Mouse (Mus musculus) stomach, postnatal 0 days (tissue): ENCODE results near the gene Zfp536. TPM values are rescaled to one million over a fixed set of nuclear protein-coding genes. Genes with fewer than 3 reads are reported as not detected.

Experiments used
- ATAC-seq: fragments of 200-750 bp; cut with Nextera tagmentation; 2 replicates; pipeline ENCODE4 v1.8.0; 2017; ENCODE audit not compliant: low FRiP score, low TSS enrichment
- DNase-seq: peaks from one replicate; pipeline ENCODE4 v3.0.0-alpha.2; 2016; ENCODE audit warnings: low spot score
- H3K27ac ChIP-seq: fragments of 300-500 bp; sonication (generic); replicated peaks from 2 replicates; pipeline ENCODE4 v1.5.1; 2014; ENCODE audit warnings: mild to moderate bottlenecking, control low read depth
- H3K27me3 ChIP-seq: fragments of 300-500 bp; sonication (generic); 2 replicates; pipeline ENCODE4 v1.6.1; 2014; ENCODE audit warnings: low read length; ENCODE audit not compliant: control insufficient read depth, insufficient read depth
- H3K36me3 ChIP-seq: fragments of 300-500 bp; sonication (generic); 2 replicates; pipeline ENCODE4 v1.6.1; 2014; ENCODE audit warnings: low read length, mixed read lengths; ENCODE audit not compliant: control insufficient read depth, insufficient read depth
- H3K4me1 ChIP-seq: fragments of 300-500 bp; sonication (generic); replicated peaks from 2 replicates; pipeline ENCODE4 v1.6.1; 2014; ENCODE audit warnings: antibody characterized with exemption; ENCODE audit not compliant: control insufficient read depth, insufficient read depth
- H3K4me2 ChIP-seq: fragments of 300-500 bp; sonication (generic); replicated peaks from 2 replicates; pipeline ENCODE4 v1.6.1; 2014; ENCODE audit warnings: low read depth, mild to moderate bottlenecking, control low read depth, moderate library complexity
- H3K4me3 ChIP-seq: fragments of 300-500 bp; sonication (generic); 2 replicates; pipeline ENCODE4 v1.5.1; 2014; ENCODE audit warnings: low read depth, low read length, control low read depth
- H3K9ac ChIP-seq: fragments of 300-500 bp; sonication (generic); 2 replicates; pipeline ENCODE4 v1.6.1; 2014; ENCODE audit warnings: mild to moderate bottlenecking, low read length, control low read depth, mixed read lengths
- H3K9me3 ChIP-seq: fragments of 300-500 bp; sonication (generic); 2 replicates; pipeline ENCODE4 v1.6.1; 2016; ENCODE audit warnings: low read length; ENCODE audit not compliant: control insufficient read depth
- CTCF ChIP-seq: IDR thresholded peaks from 2 replicates; pipeline ENCODE4 v1.5.1; 2016; ENCODE audit warnings: antibody characterized with exemption, low read depth, mild to moderate bottlenecking, moderate library complexity
- EP300 ChIP-seq: optimal IDR thresholded peaks from 2 replicates; pipeline ENCODE3; 2016; ENCODE audit warnings: antibody characterized with exemption
- WGBS: fragments of 180-500 bp; shearing (Covaris S2); extraction: QIAGEN DNeasy Blood & Tissue Kit; methylation state at CpG from one replicate; pipeline ENCODE4 v1.1.7; 2014; 5-methylcytosine and 5-hydroxymethylcytosine counted together
- polyA plus RNA-seq: library from polyadenylated mRNA; unstranded; fragments of >200 nt; fragmentation: Nextera tagmentation; extraction: Ambion mirVana; gene quantifications from 2 replicates; pipeline ENCODE4 v1.2.1, GENCODE M21; 2015

Zfp536 gene
- polyA plus RNA-seq, 1 experiment from 2014 or later, result 4.3 TPM

DNA sequence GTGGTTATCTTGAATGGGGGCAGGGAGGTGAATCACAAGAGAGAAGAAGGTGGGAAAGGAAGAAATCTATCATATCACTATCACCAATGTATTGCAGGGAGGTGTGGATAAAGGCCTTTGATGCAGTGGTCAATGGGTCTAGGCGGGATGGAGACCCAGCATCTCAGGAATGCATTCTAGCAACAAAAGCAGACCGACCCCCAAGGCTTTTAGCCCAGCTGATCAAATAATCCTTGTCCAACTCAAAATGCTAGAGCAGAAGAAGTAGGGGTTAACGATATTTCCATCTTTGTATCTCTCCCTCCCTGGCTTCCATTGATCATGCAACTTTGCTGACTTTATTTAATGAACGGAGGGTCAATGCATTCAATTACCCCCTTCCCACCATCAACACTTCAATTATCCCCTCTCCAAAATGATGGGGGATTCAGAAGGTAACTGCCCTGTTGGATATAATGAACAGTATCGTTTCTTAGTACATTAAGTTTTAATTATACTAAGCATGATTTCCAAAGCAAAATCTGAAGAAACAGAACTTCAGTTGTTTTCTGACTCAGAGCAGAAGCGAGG lies 209.5 kb downstream of the Zfp536 start:
- 61% methylated on average over 6 of the region's 6 CpGs for WGBS
- Histone ChIP-seq H3K36me3 (no peaks in the 10 kb centered on the region), H3K27ac (peak overlapping the region; percentile 40; the same call in 1 of the 2 replicates), H3K9ac (no peak overlapping the region), H3K4me3 (no peak overlapping the region), H3K27me3 (no peaks in the 10 kb centered on the region), H3K4me1 (no peaks in the 10 kb centered on the region), H3K9me3 (no peaks in the 10 kb centered on the region), H3K4me2 (peak overlapping the region; percentile 12; the same call in 1 of the 2 replicates)
- ATAC-seq (no peak), DNase-seq (no peak)
- no peak for TF ChIP-seq CTCF
- no peak for TF ChIP-seq EP300

- H3K9me3 ChIP-seq, result no peaks in the 10 kb centered on the region
- no peaks in the 10 kb centered on the region for H3K4me1 ChIP-seq
- peak overlapping the region; percentile 55 for H3K4me2 ChIP-seq
- peak; percentile 72; the same call in 1 of the 2 replicates for ATAC-seq
- TF ChIP-seq CTCF (no peak), EP300 (no peak)
- peak; percentile 25 for DNase-seq
- H3K27me3 ChIP-seq, result no peaks in the 10 kb centered on the region
- peak overlapping the region; percentile 41; the same call in 1 of the 2 replicates for H3K9ac ChIP-seq
- H3K27ac ChIP-seq, result peak overlapping the region; percentile 75
- no peaks in the 10 kb centered on the region for H3K36me3 ChIP-seq
- peak overlapping the region; percentile 34 for H3K4me3 ChIP-seq
- WGBS, result 11% methylated on average over 8 of the region's 8 CpGs
These were observed 210.3 kb downstream of the Zfp536 start for GRCm38 (mm10) chr7:37563171-37563574.

DNA sequence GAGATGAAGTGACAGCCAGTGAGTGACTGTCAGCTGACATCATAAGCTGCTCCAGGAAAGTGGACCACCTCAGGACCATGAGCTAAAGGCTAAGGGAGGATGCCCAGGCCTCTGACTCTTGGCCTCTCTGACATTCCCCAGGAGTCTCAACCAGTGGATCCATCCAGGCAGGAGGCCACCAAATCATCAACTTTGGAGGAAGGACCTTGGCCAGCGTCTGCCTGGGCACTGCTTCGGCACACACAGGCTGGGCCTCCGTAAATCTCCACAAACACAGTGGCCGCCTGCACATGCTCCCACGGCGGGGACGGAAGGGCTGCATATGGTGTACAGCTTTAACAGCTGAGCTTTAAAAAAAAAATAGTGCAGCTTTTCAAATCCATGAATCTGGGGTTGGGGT lies 210.9 kb downstream of the Zfp536 start:
- Histone ChIP-seq H3K27me3 (no peaks in the 10 kb centered on the region), H3K27ac (peak overlapping the region; percentile 75), H3K9ac (no peak overlapping the region), H3K4me3 (peak overlapping the region; percentile 34; the same call in 1 of the 2 replicates), H3K36me3 (no peaks in the 10 kb centered on the region), H3K4me1 (no peaks in the 10 kb centered on the region), H3K9me3 (no peaks in the 10 kb centered on the region), H3K4me2 (peak overlapping the region; percentile 55)
- DNase-seq, result no peak
- TF ChIP-seq EP300 (no peak), CTCF (no peak)
- WGBS, result 45% methylated on average over 7 of the region's 7 CpGs
- ATAC-seq, result no peak

- no peaks in the 10 kb centered on the region for H3K36me3 ChIP-seq
- no peaks in the 10 kb centered on the region for H3K27me3 ChIP-seq
- TF ChIP-seq CTCF (no peak), EP300 (no peak)
- H3K4me3 ChIP-seq, result no peak overlapping the region
- 80% methylated on average over 7 of the region's 7 CpGs for WGBS
- DNase-seq (no peak), ATAC-seq (no peak)
- H3K9me3 ChIP-seq, result no peaks in the 10 kb centered on the region
- H3K27ac ChIP-seq, result no peak overlapping the region
- no peak overlapping the region for H3K9ac ChIP-seq
- H3K4me1 ChIP-seq, result no peaks in the 10 kb centered on the region
- H3K4me2 ChIP-seq, result no peak overlapping the region
These were observed 212.9 kb downstream of the Zfp536 start for GRCm38 (mm10) chr7:37560581-37560980.

DNA sequence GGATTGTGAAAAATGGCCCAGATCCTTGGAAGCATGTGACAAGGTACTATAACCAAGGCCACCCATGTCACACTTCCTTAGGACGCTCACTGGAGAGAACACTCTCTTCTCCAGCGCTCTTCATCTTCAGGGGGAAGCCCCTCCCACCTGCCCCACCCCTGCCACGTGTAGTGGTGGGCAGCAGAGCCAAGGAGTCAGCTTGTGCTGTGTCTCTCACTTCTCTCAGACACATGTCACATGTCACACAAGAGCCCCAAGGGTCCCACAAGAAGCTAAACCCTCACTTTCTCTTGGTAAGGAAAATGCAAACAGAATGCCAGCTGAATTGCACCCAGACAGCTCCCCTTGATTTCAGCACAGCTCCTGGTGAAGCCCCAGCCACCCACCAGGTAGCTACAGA lies 213.6 kb downstream of the Zfp536 start:
- Histone ChIP-seq H3K4me2 (no peak overlapping the region), H3K36me3 (no peaks in the 10 kb centered on the region), H3K4me3 (no peak overlapping the region), H3K27me3 (no peaks in the 10 kb centered on the region), H3K9me3 (no peaks in the 10 kb centered on the region), H3K27ac (no peak overlapping the region), H3K4me1 (no peaks in the 10 kb centered on the region), H3K9ac (no peak overlapping the region)
- TF ChIP-seq EP300, result no peak
- no peak for TF ChIP-seq CTCF
- 50% methylated on average over 3 of the region's 3 CpGs for WGBS
- ATAC-seq (no peak), DNase-seq (no peak)

GRCm38 (mm10) chr7:37559341-37559740 lies 214.1 kb downstream of the Zfp536 start:
- TF ChIP-seq CTCF, result no peak
- no peak for TF ChIP-seq EP300
- 87% methylated on average over 6 of the region's 6 CpGs for WGBS

More at GRCm38 (mm10) chr7:37559341-37559740, 214.1 kb downstream of the Zfp536 start:
- H3K27me3 ChIP-seq, result no peaks in the 10 kb centered on the region
- H3K4me2 ChIP-seq, result no peak overlapping the region
- ATAC-seq (no peak), DNase-seq (no peak)
- no peaks in the 10 kb centered on the region for H3K9me3 ChIP-seq
- no peak overlapping the region for H3K4me3 ChIP-seq
- H3K9ac ChIP-seq, result no peak overlapping the region
- H3K36me3 ChIP-seq, result no peaks in the 10 kb centered on the region
- no peak overlapping the region for H3K27ac ChIP-seq
- no peaks in the 10 kb centered on the region for H3K4me1 ChIP-seq
